ENCODE assay signal across 25 mouse cellular contexts in genomic region chr3:153305153-153305552, GRCm38 (mm10).
DNase-seq lines count a peak whose midpoint lies in the region; ATAC-seq and TF ChIP-seq lines count a peak whose summit lies in the region.
"Had no signal": no experiment of that assay in that cellular context is flagged by ENCODE, and none has a peak within 500 bp of the region (broad histone marks: within the 10 kb centered on the region; RNA-seq: fewer than 3 reads in every experiment).

No protein-coding gene starts in this region.

- WGBS in intestine, embryonic 15.5 days: 62% methylated on average over 3 of the region's 3 CpGs
- WGBS in intestine, embryonic 16.5 days: 74% methylated on average over 3 of the region's 3 CpGs
- WGBS in liver, adult 2 months: 33% methylated on average over 3 of the region's 3 CpGs
- WGBS in midbrain, embryonic 13.5 days: 80% methylated on average over 3 of the region's 3 CpGs
- WGBS in midbrain, embryonic 14.5 days: 88% methylated on average over 3 of the region's 3 CpGs
- WGBS in hindbrain, embryonic 11.5 days: 81% methylated on average over 3 of the region's 3 CpGs

- no peaks in the 10 kb centered on the region for H3K27me3 ChIP-seq in intestine, embryonic 15.5 days (replicated peaks)
- no peaks in the 10 kb centered on the region for H3K27me3 ChIP-seq in intestine, embryonic 16.5 days (replicated peaks; ENCODE audit: control insufficient read depth, insufficient read depth, low read length)
- no peaks in the 10 kb centered on the region for H3K27me3 ChIP-seq in liver, adult 2 months (ENCODE audit: control insufficient read depth, insufficient read depth, low read length)
- H3K27me3 ChIP-seq in midbrain, embryonic 13.5 days: no peaks in the 10 kb centered on the region
- no peaks in the 10 kb centered on the region for H3K27me3 ChIP-seq in midbrain, embryonic 14.5 days (ENCODE audit: control insufficient read depth, insufficient read depth, low read length)
- H3K27me3 ChIP-seq in hindbrain, embryonic 11.5 days (ENCODE audit: control insufficient read depth, insufficient read depth, low read length): no peaks in the 10 kb centered on the region
- H3K27me3 ChIP-seq: embryonic facial prominence, embryonic 12.5 days; embryonic facial prominence, embryonic 15.5 days; forebrain, embryonic 12.5 days had no signal

- no peaks in the 10 kb centered on the region for H3K4me1 ChIP-seq in intestine, embryonic 15.5 days (replicated peaks)
- H3K4me1 ChIP-seq in intestine, embryonic 16.5 days (ENCODE audit: control insufficient read depth, insufficient read depth, low read length): no peaks in the 10 kb centered on the region
- no peaks in the 10 kb centered on the region for H3K4me1 ChIP-seq in liver, adult 2 months (ENCODE audit: control insufficient read depth, insufficient read depth, low read length)
- peaks cover 13% of the 10 kb centered on the region for H3K4me1 ChIP-seq in midbrain, embryonic 13.5 days (replicated peaks)
- peaks cover 5% of the 10 kb centered on the region; the same call in 1 of the 2 replicates for H3K4me1 ChIP-seq in midbrain, embryonic 14.5 days (ENCODE audit: control insufficient read depth, insufficient read depth, low read length)
- H3K4me1 ChIP-seq in hindbrain, embryonic 11.5 days (replicated peaks; ENCODE audit: control insufficient read depth, insufficient read depth, low read length): no peaks in the 10 kb centered on the region
- H3K4me1 ChIP-seq: embryonic facial prominence, embryonic 12.5 days; embryonic facial prominence, embryonic 15.5 days; forebrain, embryonic 10.5 days; forebrain, embryonic 12.5 days had no signal

- peak; percentile 82 for DNase-seq in liver, adult 2 months (ENCODE audit: extremely low read depth, low read depth, low spot score)
- DNase-seq in liver: no peak
- no peak for DNase-seq in midbrain, embryonic 14.5 days
- peak; percentile 20 for DNase-seq in yolk sac, embryonic 10.5 days (ENCODE audit: low spot score)
- no peak for DNase-seq in hindbrain, embryonic 11.5 days (ENCODE audit: low spot score)
- DNase-seq: adrenal gland, adult 2 months; adrenal gland, postnatal 10 days; adrenal gland, postnatal 25 days; cerebellum, adult 11 months; cerebellum, adult 18-20 months; cerebellum, adult 8-10 months; cerebellum, adult 9-11 months; cerebellum, postnatal 14 days; cerebellum, postnatal 36 days; embryo, embryonic 11 days had no signal

- H3K4me3 ChIP-seq in intestine, embryonic 15.5 days (replicated peaks): no peak overlapping the region
- no peak overlapping the region for H3K4me3 ChIP-seq in intestine, embryonic 16.5 days (ENCODE audit: low read length)
- no peak overlapping the region for H3K4me3 ChIP-seq in liver, adult 2 months (ENCODE audit: insufficient read depth, low read depth, low read length)
- no peak overlapping the region for H3K4me3 ChIP-seq in midbrain, embryonic 13.5 days (replicated peaks)
- H3K4me3 ChIP-seq in midbrain, embryonic 14.5 days (replicated peaks; ENCODE audit: low read depth, low read length): no peak overlapping the region
- no peak overlapping the region for H3K4me3 ChIP-seq in hindbrain, embryonic 11.5 days (ENCODE audit: low read depth, low read length)
- H3K4me3 ChIP-seq: embryonic facial prominence, embryonic 12.5 days; embryonic facial prominence, embryonic 15.5 days; erythroblast, embryonic 14.5 days; forebrain, embryonic 10.5 days; forebrain, embryonic 12.5 days had no signal

- no peak for TF ChIP-seq POLR2A in liver, adult 2 months (IDR thresholded peaks at IDR 0.05; ENCODE audit: extremely low read depth, insufficient read depth, low read length)

- no peaks in the 10 kb centered on the region for H3K36me3 ChIP-seq in intestine, embryonic 15.5 days
- H3K36me3 ChIP-seq in intestine, embryonic 16.5 days (ENCODE audit: control insufficient read depth, insufficient read depth, low read length): no peaks in the 10 kb centered on the region
- no peaks in the 10 kb centered on the region for H3K36me3 ChIP-seq in liver, adult 2 months (ENCODE audit: control insufficient read depth, insufficient read depth, low read length)
- no peaks in the 10 kb centered on the region for H3K36me3 ChIP-seq in midbrain, embryonic 13.5 days
- no peaks in the 10 kb centered on the region for H3K36me3 ChIP-seq in midbrain, embryonic 14.5 days (ENCODE audit: control insufficient read depth, insufficient read depth, low read length)
- H3K36me3 ChIP-seq in hindbrain, embryonic 11.5 days (ENCODE audit: control insufficient read depth, insufficient read depth, low read length): no peaks in the 10 kb centered on the region
- H3K36me3 ChIP-seq: embryonic facial prominence, embryonic 12.5 days; embryonic facial prominence, embryonic 15.5 days; forebrain, embryonic 10.5 days; forebrain, embryonic 12.5 days had no signal

- H3K9ac ChIP-seq in intestine, embryonic 15.5 days: no peak overlapping the region
- H3K9ac ChIP-seq in intestine, embryonic 16.5 days (ENCODE audit: low read depth, low read length): no peak overlapping the region
- H3K9ac ChIP-seq in liver, adult 2 months (ENCODE audit: low read depth, low read length): no peak overlapping the region
- no peak overlapping the region for H3K9ac ChIP-seq in midbrain, embryonic 13.5 days (replicated peaks)
- no peak overlapping the region for H3K9ac ChIP-seq in midbrain, embryonic 14.5 days (replicated peaks; ENCODE audit: low read length)
- H3K9ac ChIP-seq in hindbrain, embryonic 11.5 days (ENCODE audit: low read depth, low read length): no peak overlapping the region
- H3K9ac ChIP-seq: embryonic facial prominence, embryonic 12.5 days; embryonic facial prominence, embryonic 15.5 days; forebrain, embryonic 12.5 days had no signal

- no peak for TF ChIP-seq CTCF in liver, adult 2 months (IDR thresholded peaks at IDR 0.05; ENCODE audit: low read depth, low read length)

- no peak overlapping the region for H3K27ac ChIP-seq in intestine, embryonic 15.5 days
- H3K27ac ChIP-seq in intestine, embryonic 16.5 days (ENCODE audit: low read length): no peak overlapping the region
- no peak overlapping the region for H3K27ac ChIP-seq in liver, adult 2 months (replicated peaks; ENCODE audit: insufficient read depth, low read depth, low read length)
- H3K27ac ChIP-seq in midbrain, embryonic 13.5 days: no peak overlapping the region
- H3K27ac ChIP-seq in midbrain, embryonic 14.5 days (replicated peaks; ENCODE audit: low read depth, low read length): no peak overlapping the region
- no peak overlapping the region for H3K27ac ChIP-seq in hindbrain, embryonic 11.5 days (ENCODE audit: low read depth, low read length)
- H3K27ac ChIP-seq: embryonic facial prominence, embryonic 12.5 days; embryonic facial prominence, embryonic 15.5 days; forebrain, embryonic 10.5 days; forebrain, embryonic 12.5 days had no signal

- no peaks in the 10 kb centered on the region for H3K9me3 ChIP-seq in intestine, embryonic 15.5 days
- no peaks in the 10 kb centered on the region for H3K9me3 ChIP-seq in intestine, embryonic 16.5 days (ENCODE audit: control insufficient read depth, low read length)
- no peaks in the 10 kb centered on the region for H3K9me3 ChIP-seq in midbrain, embryonic 13.5 days
- no peaks in the 10 kb centered on the region for H3K9me3 ChIP-seq in midbrain, embryonic 14.5 days (ENCODE audit: control insufficient read depth, low read length)
- no peaks in the 10 kb centered on the region for H3K9me3 ChIP-seq in hindbrain, embryonic 11.5 days (ENCODE audit: control insufficient read depth, low read length)
- H3K9me3 ChIP-seq: embryonic facial prominence, embryonic 12.5 days; embryonic facial prominence, embryonic 15.5 days; forebrain, embryonic 10.5 days; forebrain, embryonic 12.5 days had no signal

- H3K79me2 ChIP-seq in liver, adult 2 months (ENCODE audit: control insufficient read depth, insufficient read depth, low read length): no peaks in the 10 kb centered on the region

- ATAC-seq in intestine, embryonic 15.5 days: peak; percentile 28; the same call in 1 of the 2 replicates
- ATAC-seq in intestine, embryonic 16.5 days: no peak
- 0 out of 2 replicates have a peak, but pooled peaks have one; percentile 45 for ATAC-seq in midbrain, embryonic 13.5 days
- ATAC-seq in midbrain, embryonic 14.5 days (ENCODE audit: low FRiP score, low TSS enrichment): no peak
- ATAC-seq in hindbrain, embryonic 11.5 days (ENCODE audit: low FRiP score): no peak
- ATAC-seq: forebrain, embryonic 14.5 days; forebrain, embryonic 16.5 days had no signal

- no peak overlapping the region for H3K4me2 ChIP-seq in intestine, embryonic 15.5 days (replicated peaks)
- H3K4me2 ChIP-seq in intestine, embryonic 16.5 days (ENCODE audit: low read depth, low read length): no peak overlapping the region
- no peak overlapping the region for H3K4me2 ChIP-seq in midbrain, embryonic 13.5 days (replicated peaks)
- no peak overlapping the region for H3K4me2 ChIP-seq in midbrain, embryonic 14.5 days (ENCODE audit: low read length)
- H3K4me2 ChIP-seq in hindbrain, embryonic 11.5 days (replicated peaks; ENCODE audit: low read depth, low read length): no peak overlapping the region
- H3K4me2 ChIP-seq: embryonic facial prominence, embryonic 12.5 days; embryonic facial prominence, embryonic 15.5 days; forebrain, embryonic 12.5 days had no signal

Comparison
In these comparisons a context has a peak if more than half of its experiments do, and no peak if none do; other contexts are left out.
1. ATAC-seq: peak in intestine, embryonic 15.5 days (single experiment) and midbrain, embryonic 13.5 days (single experiment); none in intestine, embryonic 16.5 days (single experiment), midbrain, embryonic 14.5 days (single experiment) and hindbrain, embryonic 11.5 days (single experiment).
2. DNase-seq: peak in liver, adult 2 months (single experiment) and yolk sac, embryonic 10.5 days (single experiment); none in liver (single experiment), midbrain, embryonic 14.5 days (single experiment) and hindbrain, embryonic 11.5 days (single experiment).